Mouse (Mus musculus): ENCODE data around the gene Map3k6. TPM values are rescaled to one million over a fixed set of nuclear protein-coding genes. Genes with fewer than 3 reads are reported as not detected.
A peak's percentile ranks its signal among the peaks of the same experiment; 100 is the strongest.

The Map3k6 gene
- polyA plus RNA-seq, 1 experiment = 1.2 TPM

GRCm38 (mm10) chr4:133242710-133243109, 2.1 kb downstream of the Map3k6 start:
- TF ChIP-seq GATA1 (IDR thresholded peaks at IDR 0.05; ENCODE audit: low read length) = no peak
- TF ChIP-seq TAL1 (IDR thresholded peaks at IDR 0.05; ENCODE audit: low read length) = no peak
- peaks cover 16% of the 10 kb centered on the region for H3K27me3 ChIP-seq (ENCODE audit: control insufficient read depth)

GRCm38 (mm10) chr4:133243538-133243937, 2.9 kb downstream of the Map3k6 start:
- peaks cover 88% of the 10 kb centered on the region for H3K4me1 ChIP-seq (ENCODE audit: control insufficient read depth)
- H3K9me3 ChIP-seq (ENCODE audit: control insufficient read depth, low read length) = no peaks in the 10 kb centered on the region
- no peaks in the 10 kb centered on the region for H3K36me3 ChIP-seq (ENCODE audit: control insufficient read depth)
- no peak overlapping the region for H3K4me3 ChIP-seq (replicated peaks)
- TF ChIP-seq GATA1 (IDR thresholded peaks at IDR 0.05; ENCODE audit: low read length) (no peak), TAL1 (IDR thresholded peaks at IDR 0.05; ENCODE audit: low read length) (no peak)
- peaks cover 19% of the 10 kb centered on the region for H3K27me3 ChIP-seq (ENCODE audit: control insufficient read depth)

More at GRCm38 (mm10) chr4:133242710-133243109, 2.1 kb downstream of the Map3k6 start:
- Histone ChIP-seq H3K4me3 (replicated peaks) (no peak overlapping the region), H3K36me3 (ENCODE audit: control insufficient read depth) (no peaks in the 10 kb centered on the region), H3K4me1 (ENCODE audit: control insufficient read depth) (peaks cover 84% of the 10 kb centered on the region), H3K9me3 (ENCODE audit: control insufficient read depth, low read length) (no peaks in the 10 kb centered on the region)

GRCm38 (mm10) chr4:133244289-133244688, 3.7 kb downstream of the Map3k6 start:
- H3K36me3 ChIP-seq (ENCODE audit: control insufficient read depth) = no peaks in the 10 kb centered on the region
- H3K9me3 ChIP-seq (ENCODE audit: control insufficient read depth, low read length) = no peaks in the 10 kb centered on the region; the same call in 1 of the 2 replicates
- H3K27me3 ChIP-seq (ENCODE audit: control insufficient read depth) = peaks cover 20% of the 10 kb centered on the region
- H3K4me1 ChIP-seq (ENCODE audit: control insufficient read depth) = peaks cover 89% of the 10 kb centered on the region
- TF ChIP-seq GATA1 (IDR thresholded peaks at IDR 0.05; ENCODE audit: low read length) = no peak
- TF ChIP-seq TAL1 (IDR thresholded peaks at IDR 0.05; ENCODE audit: low read length) = no peak
- H3K4me3 ChIP-seq (replicated peaks) = no peak overlapping the region

- Histone ChIP-seq H3K27me3 (ENCODE audit: control insufficient read depth) (peaks cover 48% of the 10 kb centered on the region), H3K4me3 (replicated peaks) (peak overlapping the region; percentile 45), H3K4me1 (ENCODE audit: control insufficient read depth) (peaks cover 87% of the 10 kb centered on the region), H3K36me3 (ENCODE audit: control insufficient read depth) (no peaks in the 10 kb centered on the region), H3K9me3 (ENCODE audit: control insufficient read depth, low read length) (peaks cover 2% of the 10 kb centered on the region; the same call in 1 of the 2 replicates)
- no peak for TF ChIP-seq GATA1 (IDR thresholded peaks at IDR 0.05; ENCODE audit: low read length)
- TF ChIP-seq TAL1 (IDR thresholded peaks at IDR 0.05; ENCODE audit: low read length) = no peak
Observed at GRCm38 (mm10) chr4:133247072-133247471, 6.5 kb downstream of the Map3k6 start.

- H3K27me3 ChIP-seq (ENCODE audit: control insufficient read depth) = peaks cover 47% of the 10 kb centered on the region
Observed at GRCm38 (mm10) chr4:133247806-133248449, 7.3 kb downstream of the Map3k6 start.

GRCm38 (mm10) chr4:133250609-133251008, 10.0 kb downstream of the Map3k6 start:
- Histone ChIP-seq H3K4me3 (replicated peaks) (no peak overlapping the region), H3K36me3 (ENCODE audit: control insufficient read depth) (no peaks in the 10 kb centered on the region), H3K9me3 (ENCODE audit: control insufficient read depth, low read length) (peaks cover 2% of the 10 kb centered on the region; the same call in 1 of the 2 replicates), H3K27me3 (ENCODE audit: control insufficient read depth) (peaks cover 49% of the 10 kb centered on the region), H3K4me1 (ENCODE audit: control insufficient read depth) (peaks cover 54% of the 10 kb centered on the region)
- TF ChIP-seq GATA1 (IDR thresholded peaks at IDR 0.05; ENCODE audit: low read length) = no peak
- TF ChIP-seq TAL1 (IDR thresholded peaks at IDR 0.05; ENCODE audit: low read length) = no peak

More at GRCm38 (mm10) chr4:133247806-133248449, 7.3 kb downstream of the Map3k6 start:
- H3K9me3 ChIP-seq (ENCODE audit: control insufficient read depth, low read length) = peaks cover 2% of the 10 kb centered on the region; the same call in 1 of the 2 replicates
- peak overlapping the region; percentile 45 for H3K4me3 ChIP-seq (replicated peaks)
- TF ChIP-seq TAL1 (IDR thresholded peaks at IDR 0.05; ENCODE audit: low read length) = peak; percentile 57
- TF ChIP-seq GATA1 (IDR thresholded peaks at IDR 0.05; ENCODE audit: low read length) = peak; percentile 84
- H3K36me3 ChIP-seq (ENCODE audit: control insufficient read depth) = no peaks in the 10 kb centered on the region
- peaks cover 79% of the 10 kb centered on the region for H3K4me1 ChIP-seq (ENCODE audit: control insufficient read depth)

GRCm38 (mm10) chr4:133251214-133251613, 10.6 kb downstream of the Map3k6 start:
- no peaks in the 10 kb centered on the region for H3K36me3 ChIP-seq (ENCODE audit: control insufficient read depth)
- peaks cover 2% of the 10 kb centered on the region; the same call in 1 of the 2 replicates for H3K9me3 ChIP-seq (ENCODE audit: control insufficient read depth, low read length)
- peaks cover 55% of the 10 kb centered on the region for H3K27me3 ChIP-seq (ENCODE audit: control insufficient read depth)
- TF ChIP-seq TAL1 (IDR thresholded peaks at IDR 0.05; ENCODE audit: low read length) (no peak), GATA1 (IDR thresholded peaks at IDR 0.05; ENCODE audit: low read length) (no peak)
- no peak overlapping the region for H3K4me3 ChIP-seq (replicated peaks)
- H3K4me1 ChIP-seq (ENCODE audit: control insufficient read depth) = peaks cover 48% of the 10 kb centered on the region

GRCm38 (mm10) chr4:133252089-133252488, 11.5 kb downstream of the Map3k6 start:
- no peaks in the 10 kb centered on the region for H3K36me3 ChIP-seq (ENCODE audit: control insufficient read depth)
- H3K27me3 ChIP-seq (ENCODE audit: control insufficient read depth) = peaks cover 61% of the 10 kb centered on the region

GRCm38 (mm10) chr4:133253412-133253811, 12.8 kb downstream of the Map3k6 start:
- no peak overlapping the region for H3K4me3 ChIP-seq (replicated peaks)
- peaks cover 66% of the 10 kb centered on the region for H3K27me3 ChIP-seq (ENCODE audit: control insufficient read depth)
- TF ChIP-seq GATA1 (IDR thresholded peaks at IDR 0.05; ENCODE audit: low read length) = no peak
- TF ChIP-seq TAL1 (IDR thresholded peaks at IDR 0.05; ENCODE audit: low read length) = no peak
- no peaks in the 10 kb centered on the region for H3K36me3 ChIP-seq (ENCODE audit: control insufficient read depth)
- peaks cover 32% of the 10 kb centered on the region for H3K4me1 ChIP-seq (ENCODE audit: control insufficient read depth)
- H3K9me3 ChIP-seq (ENCODE audit: control insufficient read depth, low read length) = peaks cover 2% of the 10 kb centered on the region; the same call in 1 of the 2 replicates

More at GRCm38 (mm10) chr4:133252089-133252488, 11.5 kb downstream of the Map3k6 start:
- Histone ChIP-seq H3K9me3 (ENCODE audit: control insufficient read depth, low read length) (peaks cover 2% of the 10 kb centered on the region; the same call in 1 of the 2 replicates), H3K4me1 (ENCODE audit: control insufficient read depth) (peaks cover 39% of the 10 kb centered on the region), H3K4me3 (replicated peaks) (no peak overlapping the region)
- no peak for TF ChIP-seq TAL1 (IDR thresholded peaks at IDR 0.05; ENCODE audit: low read length)
- TF ChIP-seq GATA1 (IDR thresholded peaks at IDR 0.05; ENCODE audit: low read length) = no peak

Measured in erythroblast, embryonic 14.5 days (primary cell).